Mouse (Mus musculus) intestine, embryonic 14.5 days (tissue): ENCODE results near the gene Tex264. TPM values are rescaled to one million over a fixed set of nuclear protein-coding genes. Genes with fewer than 3 reads are reported as not detected.

Source experiments
- ATAC-seq: fragments of 200-750 bp; cut with Nextera tagmentation; replicated peaks from 2 replicates; pipeline ENCODE4 v1.8.0; 2017; ENCODE audit warnings: low read depth, moderate number of reproducible peaks, moderate TSS enrichment, moderate library complexity; ENCODE audit not compliant: low FRiP score, low TSS enrichment
- DNase-seq: peaks from one replicate; pipeline ENCODE4 v3.0.0-alpha.2; 2018; ENCODE audit warnings: low spot score
- H3K27ac ChIP-seq: fragments of 300-500 bp; sonication (generic); 2 replicates; pipeline ENCODE4 v1.5.1; 2014; ENCODE audit warnings: low read depth, mild to moderate bottlenecking, control low read depth
- H3K27me3 ChIP-seq: fragments of 300-500 bp; sonication (generic); replicated peaks from 2 replicates; pipeline ENCODE4 v1.6.1; 2014; ENCODE audit warnings: low read length, control low read depth; ENCODE audit not compliant: control insufficient read depth, insufficient read depth
- H3K36me3 ChIP-seq: fragments of 300-500 bp; sonication (generic); 2 replicates; pipeline ENCODE4 v1.6.1; 2014; ENCODE audit warnings: low read length, control low read depth; ENCODE audit not compliant: control insufficient read depth, insufficient read depth
- H3K4me1 ChIP-seq: fragments of 300-500 bp; sonication (generic); replicated peaks from 2 replicates; pipeline ENCODE4 v1.6.1; 2014; ENCODE audit warnings: low read length, control low read depth, mixed read lengths; ENCODE audit not compliant: control insufficient read depth, insufficient read depth
- H3K4me2 ChIP-seq: fragments of 300-500 bp; sonication (generic); 2 replicates; pipeline ENCODE4 v1.6.1; 2014; ENCODE audit warnings: low read length
- H3K4me3 ChIP-seq: fragments of 300-500 bp; sonication (generic); 2 replicates; pipeline ENCODE4 v1.5.1; 2014; ENCODE audit warnings: low read depth, low read length, control low read depth, mixed read lengths
- H3K9ac ChIP-seq: fragments of 300-500 bp; sonication (generic); 2 replicates; pipeline ENCODE4 v1.6.1; 2014; ENCODE audit warnings: mild to moderate bottlenecking, low read length
- H3K9me3 ChIP-seq: fragments of 300-500 bp; sonication (generic); 2 replicates; pipeline ENCODE4 v1.6.1; 2016; ENCODE audit warnings: low read length, control low read depth; ENCODE audit not compliant: control insufficient read depth
- WGBS: fragments of 180-500 bp; shearing (Covaris S2); extraction: QIAGEN DNeasy Blood & Tissue Kit; methylation state at CpG from one replicate; pipeline ENCODE4 v1.1.7; 2014; 5-methylcytosine and 5-hydroxymethylcytosine counted together
- polyA plus RNA-seq: library from polyadenylated mRNA; unstranded; fragments of >200 nt; fragmentation: Nextera tagmentation; extraction: Ambion mirVana; gene quantifications from 2 replicates; pipeline ENCODE4 v1.2.1, GENCODE M21; 2014

Tex264 gene
- polyA plus RNA-seq: 47.8 and 49.8 TPM in 2 replicates

GRCm38 (mm10) chr9:106685249-106686101 is at the start of gene Tex264:
TSS of gene Tex264 (minus strand) at chr9:106685927.
- DNase-seq: peak; percentile 85
- Histone ChIP-seq H3K9me3 (no peaks in the 10 kb centered on the region), H3K4me3 (peak within 1 kb of the TSS; percentile 69), H3K9ac (peak within 1 kb of the TSS; percentile 69), H3K27ac (peak within 1 kb of the TSS; percentile 34), H3K4me2 (peak within 1 kb of the TSS; percentile 96), H3K27me3 (no peaks in the 10 kb centered on the region), H3K36me3 (peaks cover 16% of the 10 kb centered on the region), H3K4me1 (0 out of 2 replicates have a peak, but pooled peaks cover 5% of the 10 kb centered on the region)
- WGBS: under 1% methylated on average over 73 of the region's 86 CpGs
- peak; percentile 88 for ATAC-seq

DNA sequence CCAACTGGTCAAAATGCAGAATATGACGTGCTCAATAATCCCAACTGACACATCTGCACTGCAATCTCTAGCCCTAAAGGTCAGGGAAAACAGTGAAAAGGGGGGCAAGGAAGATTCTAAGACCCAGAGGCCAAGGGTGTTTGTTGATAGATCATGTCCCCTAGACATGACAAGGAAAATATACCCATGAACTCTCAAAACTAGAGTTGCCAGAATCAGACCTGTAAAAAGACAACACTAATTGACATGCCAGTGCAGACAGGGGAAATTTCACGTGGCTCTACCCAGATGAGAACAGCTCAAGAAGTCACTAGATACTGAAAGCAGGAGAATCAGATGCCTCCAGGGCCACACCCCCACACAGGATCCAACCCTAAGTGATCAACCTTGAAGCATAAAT is 48.0 kb upstream of the Tex264 start:
- Histone ChIP-seq H3K36me3 (no peaks in the 10 kb centered on the region), H3K4me1 (no peaks in the 10 kb centered on the region), H3K4me2 (no peak overlapping the region), H3K9ac (no peak overlapping the region), H3K4me3 (no peak overlapping the region), H3K27me3 (no peaks in the 10 kb centered on the region), H3K27ac (no peak overlapping the region), H3K9me3 (no peaks in the 10 kb centered on the region)
- DNase-seq: no peak
- 83% methylated on average over 2 of the region's 2 CpGs for WGBS
- no peak for ATAC-seq

- WGBS: 84% methylated on average over 2 of the region's 2 CpGs
- Histone ChIP-seq H3K36me3 (no peaks in the 10 kb centered on the region), H3K4me3 (no peak overlapping the region), H3K9ac (no peak overlapping the region), H3K9me3 (no peaks in the 10 kb centered on the region), H3K4me2 (no peak overlapping the region), H3K4me1 (no peaks in the 10 kb centered on the region), H3K27me3 (no peaks in the 10 kb centered on the region), H3K27ac (no peak overlapping the region)
- DNase-seq (no peak), ATAC-seq (no peak)
Measured at GRCm38 (mm10) chr9:106729416-106729815, 43.7 kb upstream of the Tex264 start.

DNA sequence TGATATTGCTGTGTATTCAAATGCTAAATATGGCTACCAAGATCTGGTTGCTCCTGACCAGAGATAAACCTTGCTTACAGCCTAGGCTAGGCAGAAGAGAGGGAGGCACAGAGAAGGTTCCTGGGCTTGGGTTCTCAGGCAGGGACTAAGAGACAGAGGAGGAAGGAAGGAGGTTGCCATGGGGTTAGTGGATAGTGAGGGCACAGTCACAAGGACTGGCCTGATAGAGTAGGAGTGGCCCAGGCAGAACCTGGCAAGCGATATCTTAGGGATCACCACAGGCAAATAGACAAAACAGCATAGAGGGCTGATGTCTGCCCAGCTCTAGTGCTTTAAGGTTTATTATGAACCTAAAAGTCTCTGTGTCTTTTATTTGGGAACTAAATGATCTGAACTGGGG is 41.2 kb upstream of the Tex264 start:
- Histone ChIP-seq H3K4me2 (no peak overlapping the region), H3K9ac (no peak overlapping the region), H3K4me1 (no peaks in the 10 kb centered on the region), H3K9me3 (no peaks in the 10 kb centered on the region), H3K27ac (no peak overlapping the region), H3K36me3 (no peaks in the 10 kb centered on the region), H3K27me3 (no peaks in the 10 kb centered on the region), H3K4me3 (no peak overlapping the region)
- DNase-seq (no peak), ATAC-seq (no peak)
- 83% methylated on average over 1 of the region's 1 CpGs for WGBS

GRCm38 (mm10) chr9:106725435-106725834 is 39.7 kb upstream of the Tex264 start:
- H3K9me3 ChIP-seq: no peaks in the 10 kb centered on the region
- no peak overlapping the region for H3K4me3 ChIP-seq
- no peak overlapping the region for H3K4me2 ChIP-seq
- no peak for ATAC-seq
- DNase-seq: no peak
- H3K9ac ChIP-seq: no peak overlapping the region
- no peaks in the 10 kb centered on the region for H3K27me3 ChIP-seq
- 93% methylated on average over 2 of the region's 2 CpGs for WGBS
- H3K27ac ChIP-seq: no peak overlapping the region
- H3K36me3 ChIP-seq: peaks cover 10% of the 10 kb centered on the region
- no peaks in the 10 kb centered on the region for H3K4me1 ChIP-seq

DNA sequence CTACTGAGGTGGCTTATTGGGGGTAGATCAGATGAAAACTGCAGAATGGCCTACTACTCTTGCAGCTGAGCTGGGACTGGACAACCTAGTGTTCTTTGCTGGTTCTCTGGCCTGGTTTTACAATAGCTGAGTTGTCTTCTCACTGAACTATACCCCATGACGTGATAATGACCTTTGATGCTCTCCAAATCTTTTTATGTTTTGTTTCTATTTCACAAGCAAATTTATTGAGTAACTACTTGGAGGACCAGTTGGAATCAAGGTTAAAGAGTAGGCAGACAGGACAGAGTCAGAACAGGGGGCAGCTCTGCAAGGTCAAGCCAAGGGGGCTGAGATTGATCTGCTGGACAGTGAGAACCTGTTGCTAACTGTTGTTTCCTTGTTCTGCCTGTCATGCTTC is 39.1 kb upstream of the Tex264 start:
- H3K4me1 ChIP-seq: no peaks in the 10 kb centered on the region
- H3K9me3 ChIP-seq: no peaks in the 10 kb centered on the region
- peaks cover 15% of the 10 kb centered on the region for H3K36me3 ChIP-seq
- no peak overlapping the region for H3K4me3 ChIP-seq
- H3K9ac ChIP-seq: no peak overlapping the region
- no peak for DNase-seq
- no peak overlapping the region for H3K4me2 ChIP-seq
- no peak overlapping the region for H3K27ac ChIP-seq
- no peak for ATAC-seq
- WGBS: 97% methylated on average over 1 of the region's 1 CpGs
- H3K27me3 ChIP-seq: no peaks in the 10 kb centered on the region

GRCm38 (mm10) chr9:106716729-106717128 is 31.0 kb upstream of the Tex264 start:
- H3K4me2 ChIP-seq: no peak overlapping the region
- DNase-seq: no peak

GRCm38 (mm10) chr9:106716232-106716631 is 30.5 kb upstream of the Tex264 start:
- Histone ChIP-seq H3K27me3 (no peaks in the 10 kb centered on the region), H3K27ac (no peak overlapping the region), H3K4me1 (no peaks in the 10 kb centered on the region), H3K9me3 (no peaks in the 10 kb centered on the region), H3K36me3 (peaks cover 85% of the 10 kb centered on the region), H3K4me3 (no peak overlapping the region), H3K4me2 (no peak overlapping the region), H3K9ac (no peak overlapping the region)
- DNase-seq (no peak), ATAC-seq (no peak)
- WGBS: 98% methylated on average over 2 of the region's 2 CpGs

More at GRCm38 (mm10) chr9:106716729-106717128, 31.0 kb upstream of the Tex264 start:
- Histone ChIP-seq H3K9ac (no peak overlapping the region), H3K36me3 (peaks cover 84% of the 10 kb centered on the region), H3K9me3 (no peaks in the 10 kb centered on the region), H3K4me1 (no peaks in the 10 kb centered on the region), H3K27me3 (no peaks in the 10 kb centered on the region), H3K27ac (no peak overlapping the region), H3K4me3 (no peak overlapping the region)
- ATAC-seq: no peak
- 94% methylated on average over 4 of the region's 4 CpGs for WGBS

DNA sequence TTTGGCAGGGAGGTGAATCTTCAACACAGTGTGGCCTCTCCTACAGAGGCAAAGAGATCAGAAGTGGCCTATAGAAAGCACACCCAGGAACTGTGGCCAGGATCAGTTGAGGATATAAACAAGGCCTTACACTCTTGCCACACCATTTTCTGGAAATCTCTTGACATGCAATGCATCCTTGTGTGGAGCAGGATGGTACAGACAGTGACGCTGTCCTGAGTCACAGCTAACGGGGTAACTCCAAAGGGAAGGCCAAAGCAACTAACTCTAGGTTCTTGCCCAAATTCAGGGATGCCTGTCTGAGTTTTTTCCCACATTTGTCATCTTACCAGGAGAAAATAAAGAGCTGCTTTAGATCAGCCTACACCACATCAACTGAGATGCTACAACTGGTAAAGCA is 26.7 kb upstream of the Tex264 start:
- H3K9ac ChIP-seq: no peak overlapping the region
- DNase-seq: no peak

More for the DNA sequence above, 26.7 kb upstream of the Tex264 start:
- Histone ChIP-seq H3K4me3 (no peak overlapping the region), H3K4me2 (no peak overlapping the region), H3K36me3 (peaks cover 87% of the 10 kb centered on the region), H3K9me3 (no peaks in the 10 kb centered on the region), H3K4me1 (no peaks in the 10 kb centered on the region), H3K27ac (no peak overlapping the region), H3K27me3 (no peaks in the 10 kb centered on the region)
- 94% methylated on average over 2 of the region's 2 CpGs for WGBS
- ATAC-seq: no peak
